Mouse (Mus musculus) embryonic fibroblast, embryonic 13.5 days (primary cell): ENCODE results near the gene Plekhg4.

Experiments
- CTCF ChIP-seq: IDR thresholded peaks from 2 replicates; pipeline ENCODE4 v1.5.1; 2011; ENCODE audit warnings: mild to moderate bottlenecking, control low read depth, low read length, moderate library complexity, borderline replicate concordance; ENCODE audit not compliant: insufficient read depth
- POLR2A ChIP-seq: IDR thresholded peaks from 2 replicates; pipeline ENCODE4 v1.6.1; 2011; ENCODE audit warnings: low read depth, mild to moderate bottlenecking, control low read depth, low read length, moderate library complexity

- TF ChIP-seq POLR2A (no peak), CTCF (no peak)
Observed at GRCm38 (mm10) chr8:105339886-105340635, 33.0 kb upstream of the Plekhg4 start.
